Mouse (Mus musculus): ENCODE data around the gene Poc1b.

GRCm38 (mm10) chr10:99172906-99173507 lies 66.2 kb downstream of the Poc1b start:
- TF ChIP-seq POLR2A (IDR thresholded peaks at IDR 0.05; ENCODE audit: borderline replicate concordance, control insufficient read depth, low read depth, low read length) (no peak), CTCF (IDR thresholded peaks at IDR 0.05; ENCODE audit: control insufficient read depth, insufficient read depth, low read length) (no peak)

Measured in bone marrow, adult 2 months (tissue).